Mouse (Mus musculus) intestine, embryonic 16.5 days (tissue): ENCODE measurements at regions not wholly inside any gene's neighbourhood (a gene's known extent, or its start where the extent isn't known, plus 50 kb on each side); places are given as distances from the start of the nearest gene placed in this dataset.

Experiments
- ATAC-seq: fragments of 200-750 bp; cut with Nextera tagmentation; 2 replicates; pipeline ENCODE4 v1.8.0; 2017; ENCODE audit warnings: moderate TSS enrichment, moderate library complexity
- H3K27ac ChIP-seq: fragments of 300-500 bp; sonication (generic); 2 replicates; pipeline ENCODE4 v1.5.1; 2014; ENCODE audit warnings: mild to moderate bottlenecking, low read length
- H3K27me3 ChIP-seq: fragments of 300-500 bp; sonication (generic); replicated peaks from 2 replicates; pipeline ENCODE4 v1.6.1; 2014; ENCODE audit warnings: low read length, control low read depth, mixed read lengths; ENCODE audit not compliant: control insufficient read depth, insufficient read depth
- H3K36me3 ChIP-seq: fragments of 300-500 bp; sonication (generic); 2 replicates; pipeline ENCODE4 v1.6.1; 2014; ENCODE audit warnings: low read length, control low read depth; ENCODE audit not compliant: control insufficient read depth, insufficient read depth
- H3K4me1 ChIP-seq: fragments of 300-500 bp; sonication (generic); 2 replicates; pipeline ENCODE4 v1.6.1; 2014; ENCODE audit warnings: low read length, control low read depth, mixed read lengths; ENCODE audit not compliant: control insufficient read depth, insufficient read depth
- H3K4me2 ChIP-seq: fragments of 300-500 bp; sonication (generic); 2 replicates; pipeline ENCODE4 v1.6.1; 2014; ENCODE audit warnings: low read depth, low read length, control low read depth
- H3K4me3 ChIP-seq: fragments of 300-500 bp; sonication (generic); 2 replicates; pipeline ENCODE4 v1.5.1; 2014; ENCODE audit warnings: mild to moderate bottlenecking, low read length
- H3K9ac ChIP-seq: fragments of 300-500 bp; sonication (generic); 2 replicates; pipeline ENCODE4 v1.6.1; 2014; ENCODE audit warnings: low read depth, low read length
- H3K9me3 ChIP-seq: fragments of 300-500 bp; sonication (generic); 2 replicates; pipeline ENCODE4 v1.6.1; 2016; ENCODE audit warnings: low read length, control low read depth; ENCODE audit not compliant: control insufficient read depth
- WGBS: fragments of 180-500 bp; shearing (Covaris S2); extraction: QIAGEN DNeasy Blood & Tissue Kit; methylation state at CpG from one replicate; pipeline ENCODE4 v1.1.7; 2014; 5-methylcytosine and 5-hydroxymethylcytosine counted together

DNA sequence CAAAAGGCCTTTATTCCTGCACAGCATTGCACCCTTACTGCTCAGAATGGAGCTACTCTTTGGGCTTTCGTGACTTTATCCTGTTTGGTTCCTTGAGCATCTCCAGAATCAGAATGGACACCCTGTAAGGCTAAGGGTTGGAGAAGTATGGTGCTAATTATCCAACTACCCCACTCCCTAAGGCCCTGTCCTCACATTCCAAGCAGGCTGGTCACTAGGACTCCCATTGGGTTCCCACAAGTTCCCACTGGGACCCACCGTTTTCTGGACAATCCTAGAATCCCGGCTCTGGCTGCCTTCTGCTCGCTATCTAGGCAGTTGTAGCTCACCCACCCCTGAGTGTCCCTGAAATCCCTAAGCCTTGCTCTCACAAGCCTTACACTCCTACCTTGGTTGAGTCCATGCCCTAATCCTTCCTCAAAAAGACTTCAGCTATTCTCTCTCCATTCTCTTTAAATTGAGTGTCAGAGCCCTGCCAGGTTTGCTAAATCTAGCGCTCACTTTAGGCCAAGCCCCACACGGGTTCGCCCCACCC is 146.1 kb downstream of the Efcab1 start:
- 24% methylated on average over 7 of the region's 7 CpGs for WGBS
- 0 out of 2 replicates have a peak, but pooled peaks have one; percentile 12 for ATAC-seq
- Histone ChIP-seq H3K9ac (no peak overlapping the region), H3K4me2 (no peak overlapping the region), H3K4me3 (no peak overlapping the region), H3K27me3 (no peaks in the 10 kb centered on the region), H3K4me1 (peaks cover 12% of the 10 kb centered on the region), H3K9me3 (no peaks in the 10 kb centered on the region), H3K36me3 (no peaks in the 10 kb centered on the region), H3K27ac (no peak overlapping the region)

DNA sequence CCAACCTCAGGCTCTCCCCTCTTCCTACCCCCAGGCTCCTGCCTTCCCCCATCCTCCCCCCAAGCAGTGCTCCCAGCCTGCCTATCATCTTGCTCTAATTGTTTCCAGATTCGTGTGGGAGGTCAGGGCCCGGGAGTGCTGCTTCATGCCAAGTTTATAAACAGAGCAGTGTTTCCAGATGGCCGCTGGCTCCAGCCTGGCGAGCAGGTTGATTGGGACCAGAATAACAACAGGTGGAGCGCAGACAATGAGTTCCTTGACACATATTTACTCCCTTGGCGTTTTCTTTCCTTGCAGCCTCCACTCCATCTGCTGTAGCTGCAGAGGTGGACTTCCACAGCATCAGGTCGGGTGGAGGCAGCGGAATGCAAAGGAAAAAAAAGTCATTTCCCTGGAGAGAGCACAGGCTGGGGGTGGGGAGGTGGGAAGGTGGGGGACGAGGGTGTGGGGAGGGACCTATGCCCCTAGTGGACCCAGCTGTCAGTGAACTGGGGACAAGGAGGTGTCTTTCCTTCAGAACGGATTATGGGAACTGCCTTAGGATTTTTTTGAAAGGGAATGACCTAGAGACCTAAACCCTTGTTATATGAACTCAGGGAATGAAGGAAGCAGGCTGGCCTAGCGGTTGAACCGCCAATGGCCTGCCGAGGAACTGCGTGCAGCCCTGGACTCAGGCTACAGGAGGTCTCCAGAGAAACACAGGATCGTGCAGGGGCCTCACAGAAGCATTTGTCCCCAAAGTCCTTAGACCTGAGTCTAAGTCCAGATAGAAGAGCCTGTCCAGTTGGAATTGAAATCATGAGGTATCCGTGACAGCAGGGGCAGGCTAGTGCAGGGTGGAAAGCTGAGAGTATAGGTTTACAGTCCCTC is 146.8 kb downstream of the Efcab1 start:
- 8% methylated on average over 16 of the region's 16 CpGs for WGBS
- Histone ChIP-seq H3K4me3 (no peak overlapping the region), H3K4me1 (peaks cover 12% of the 10 kb centered on the region), H3K9me3 (no peaks in the 10 kb centered on the region), H3K36me3 (no peaks in the 10 kb centered on the region), H3K9ac (no peak overlapping the region), H3K27ac (peak overlapping the region; percentile 33), H3K27me3 (no peaks in the 10 kb centered on the region), H3K4me2 (peak overlapping the region; percentile 38; the same call in 1 of the 2 replicates)
- peak; percentile 90 for ATAC-seq

DNA sequence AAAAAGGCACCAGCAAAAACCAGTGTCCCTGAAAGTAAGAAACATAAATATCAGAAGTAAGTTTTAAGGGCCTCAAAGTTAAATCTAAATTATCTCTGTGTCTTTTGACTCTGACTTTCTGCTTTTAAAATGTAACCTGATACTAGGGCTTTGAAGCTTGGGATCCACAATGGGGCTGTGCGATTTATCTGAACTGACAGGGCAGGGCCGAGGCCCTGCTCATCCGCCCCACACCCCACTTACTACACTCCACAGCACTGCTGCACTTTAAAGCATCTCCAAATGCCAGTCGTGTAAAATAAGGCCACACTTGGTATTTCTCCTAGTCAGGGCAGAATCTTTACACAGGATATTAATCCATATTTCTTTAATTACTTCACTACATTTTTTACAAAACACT is 147.4 kb downstream of the Efcab1 start:
- Histone ChIP-seq H3K4me1 (peaks cover 12% of the 10 kb centered on the region), H3K9ac (no peak overlapping the region), H3K27me3 (no peaks in the 10 kb centered on the region), H3K4me2 (no peak overlapping the region), H3K36me3 (no peaks in the 10 kb centered on the region), H3K9me3 (no peaks in the 10 kb centered on the region), H3K27ac (no peak overlapping the region), H3K4me3 (no peak overlapping the region)
- WGBS, result 28% methylated on average over 4 of the region's 4 CpGs
- peak; percentile 45; the same call in 1 of the 2 replicates for ATAC-seq

DNA sequence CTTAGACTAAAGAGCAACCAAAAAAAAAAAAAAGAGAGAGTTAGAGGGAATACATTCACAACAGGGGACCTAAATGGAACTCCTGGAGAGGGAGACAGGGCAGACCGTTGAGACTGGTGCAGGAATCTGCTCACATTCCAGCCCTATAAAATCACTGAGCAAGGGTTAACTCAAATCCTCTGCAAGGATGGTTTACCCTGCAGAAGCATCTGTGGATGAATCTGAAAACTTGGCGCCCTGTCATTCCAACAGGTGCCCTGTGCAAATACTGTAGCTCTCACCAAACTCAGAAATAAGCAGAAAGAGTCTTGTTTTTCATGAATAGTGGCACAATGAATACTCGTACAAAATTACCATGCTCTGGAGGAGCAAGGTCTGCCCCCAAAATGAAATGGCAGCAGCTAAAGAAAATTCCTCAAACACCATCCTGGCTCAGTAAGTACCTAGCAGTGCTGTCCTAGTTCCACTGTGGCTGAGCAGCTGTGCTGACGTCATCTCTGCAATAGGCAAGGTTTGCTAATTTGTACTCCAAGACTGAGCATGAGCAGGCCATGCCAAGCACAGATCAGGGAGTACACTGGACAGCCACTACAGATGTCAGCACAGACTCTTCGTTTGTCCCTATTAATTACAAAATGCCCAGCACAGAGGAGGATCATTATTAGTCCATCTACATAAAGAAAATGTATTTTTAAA is 148.0 kb downstream of the Efcab1 start:
- 37% methylated on average over 5 of the region's 5 CpGs for WGBS
- 0 out of 2 replicates have a peak, but pooled peaks have one; percentile 42 for ATAC-seq
- H3K27me3 ChIP-seq, result no peaks in the 10 kb centered on the region

DNA sequence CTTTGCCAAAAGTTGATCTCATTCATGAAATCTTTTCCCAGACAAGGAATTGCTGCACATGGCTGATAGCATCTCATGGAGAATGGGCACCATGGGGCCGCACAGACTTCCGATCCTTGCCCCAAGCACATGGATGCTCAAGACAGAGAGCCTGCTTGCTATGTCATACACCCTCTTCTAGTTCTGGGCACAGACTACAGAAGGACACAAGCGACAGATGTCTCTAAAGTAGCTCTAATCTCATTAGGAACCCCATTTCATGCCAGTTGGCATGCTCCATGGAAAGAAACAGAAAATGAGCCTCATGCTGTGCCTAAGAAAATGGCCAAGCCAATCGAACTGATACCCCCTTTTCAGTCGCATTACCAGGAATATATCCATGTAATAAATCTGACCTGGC is 149.3 kb downstream of the Efcab1 start:
- Histone ChIP-seq H3K9ac (no peak overlapping the region), H3K27ac (no peak overlapping the region), H3K27me3 (no peaks in the 10 kb centered on the region), H3K4me3 (no peak overlapping the region), H3K4me1 (peaks cover 12% of the 10 kb centered on the region), H3K4me2 (no peak overlapping the region), H3K36me3 (no peaks in the 10 kb centered on the region), H3K9me3 (no peaks in the 10 kb centered on the region)
- ATAC-seq, result no peak
- WGBS, result 85% methylated on average over 5 of the region's 5 CpGs

More for the DNA sequence above, 148.0 kb downstream of the Efcab1 start:
- Histone ChIP-seq H3K9ac (no peak overlapping the region), H3K27ac (no peak overlapping the region), H3K9me3 (no peaks in the 10 kb centered on the region), H3K4me2 (no peak overlapping the region), H3K36me3 (no peaks in the 10 kb centered on the region), H3K4me1 (peaks cover 12% of the 10 kb centered on the region), H3K4me3 (no peak overlapping the region)

DNA sequence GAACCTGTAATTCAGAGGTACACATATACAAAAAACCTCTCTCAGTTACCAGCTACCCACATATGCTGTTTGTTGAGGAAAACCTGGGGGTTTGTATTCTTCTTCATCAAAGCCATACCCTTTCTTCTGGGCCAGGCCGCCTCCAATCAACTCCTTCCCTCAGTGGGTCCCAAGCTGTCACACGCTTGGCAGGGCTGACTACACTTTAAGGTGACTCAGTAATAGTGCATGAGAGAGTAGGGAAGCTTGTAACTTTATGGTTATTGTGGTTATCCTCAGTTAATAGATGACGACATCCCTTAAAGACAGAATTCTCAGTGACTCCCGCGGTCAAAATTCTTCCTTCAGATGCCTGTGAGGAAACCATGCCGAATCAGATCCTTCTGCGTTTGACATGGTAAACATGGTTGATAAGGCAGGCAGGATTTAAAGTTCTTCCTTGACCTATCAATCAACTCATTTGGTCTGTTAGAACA is 164.1 kb downstream of the Efcab1 start:
- no peak overlapping the region for H3K9ac ChIP-seq
- ATAC-seq, result no peak
- no peak overlapping the region for H3K4me3 ChIP-seq
- WGBS, result 69% methylated on average over 7 of the region's 7 CpGs
- H3K27ac ChIP-seq, result no peak overlapping the region
- no peaks in the 10 kb centered on the region for H3K4me1 ChIP-seq
- H3K9me3 ChIP-seq, result no peaks in the 10 kb centered on the region
- H3K4me2 ChIP-seq, result no peak overlapping the region
- H3K27me3 ChIP-seq, result no peaks in the 10 kb centered on the region
- no peaks in the 10 kb centered on the region for H3K36me3 ChIP-seq

DNA sequence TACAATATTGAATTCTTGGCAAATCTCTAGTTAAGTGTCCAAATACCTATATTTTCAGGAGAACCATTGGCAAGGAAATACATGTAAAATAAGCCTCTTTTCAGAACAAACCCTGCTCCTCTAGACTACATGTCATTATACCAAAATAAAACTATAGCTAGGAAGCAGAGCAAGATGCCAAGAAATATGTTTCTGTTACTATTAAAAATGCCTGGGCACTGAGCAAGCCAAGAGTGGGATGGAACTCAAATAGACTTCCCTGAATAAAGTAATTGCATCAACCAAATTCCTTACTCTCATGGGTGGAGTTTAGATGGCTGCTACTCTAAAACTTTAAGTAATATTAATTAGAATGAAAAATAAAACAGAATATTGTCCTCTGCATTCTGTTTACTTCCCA is 168.0 kb downstream of the Efcab1 start:
- Histone ChIP-seq H3K9ac (no peak overlapping the region), H3K4me2 (no peak overlapping the region), H3K36me3 (no peaks in the 10 kb centered on the region), H3K9me3 (no peaks in the 10 kb centered on the region), H3K27me3 (no peaks in the 10 kb centered on the region), H3K27ac (no peak overlapping the region), H3K4me3 (no peak overlapping the region), H3K4me1 (no peaks in the 10 kb centered on the region)
- no peak for ATAC-seq

DNA sequence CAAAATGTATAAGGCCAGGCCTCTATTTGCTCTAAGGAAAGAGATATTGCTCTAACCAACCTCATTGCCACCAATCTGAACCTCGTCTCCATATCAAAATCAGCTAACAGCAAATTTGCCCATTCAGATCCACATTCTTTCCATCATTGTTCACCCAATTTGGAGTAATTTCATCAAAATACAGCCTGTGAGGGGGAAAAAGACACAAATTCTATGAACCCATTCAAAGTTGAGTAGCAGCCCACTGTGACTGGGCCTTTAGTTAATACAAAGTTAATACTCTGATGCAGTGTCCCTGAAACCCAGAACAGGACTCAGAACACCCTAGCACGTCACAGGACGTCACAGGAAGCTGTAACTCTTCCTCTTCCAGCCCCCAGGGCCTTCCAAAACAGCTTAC is 177.3 kb downstream of the Efcab1 start:
- Histone ChIP-seq H3K27me3 (peaks cover 6% of the 10 kb centered on the region; the same call in 1 of the 2 replicates), H3K27ac (no peak overlapping the region), H3K9ac (no peak overlapping the region), H3K4me2 (no peak overlapping the region), H3K9me3 (no peaks in the 10 kb centered on the region), H3K4me1 (peaks cover 7% of the 10 kb centered on the region; the same call in 1 of the 2 replicates), H3K36me3 (no peaks in the 10 kb centered on the region), H3K4me3 (no peak overlapping the region)
- no peak for ATAC-seq
- WGBS, result 70% methylated on average over 3 of the region's 3 CpGs

DNA sequence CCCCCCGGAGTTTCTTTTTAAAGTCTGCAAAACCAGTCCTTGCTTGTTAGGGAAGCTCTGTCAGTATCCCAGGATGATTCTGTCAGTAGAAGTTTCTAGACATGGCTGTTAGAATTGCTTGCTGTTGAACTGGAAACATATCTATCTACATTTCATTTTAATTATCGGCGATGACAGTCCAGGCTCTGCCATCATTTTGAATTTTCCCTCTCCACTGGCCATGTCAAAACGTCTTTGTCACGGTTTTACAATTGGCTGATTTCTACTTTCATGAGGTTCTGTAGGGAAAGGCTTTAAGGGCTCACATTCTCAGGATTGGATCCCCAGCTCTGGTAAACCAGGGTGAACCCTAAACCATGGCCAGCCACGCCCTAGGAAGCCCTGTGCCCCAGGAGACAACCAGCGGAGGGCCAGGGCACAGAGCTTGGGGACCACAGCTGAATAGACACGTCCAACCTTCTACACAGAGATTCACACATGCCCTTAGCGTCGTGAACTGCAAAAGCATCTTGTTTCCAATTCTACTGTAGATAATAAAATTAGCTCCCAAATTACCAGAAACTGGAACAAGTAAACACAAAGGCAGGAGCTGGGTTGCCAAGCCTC is 177.8 kb downstream of the Efcab1 start:
- 32% methylated on average over 10 of the region's 10 CpGs for WGBS
- Histone ChIP-seq H3K36me3 (no peaks in the 10 kb centered on the region), H3K27ac (peak overlapping the region; percentile 70), H3K9me3 (no peaks in the 10 kb centered on the region), H3K9ac (peak overlapping the region; percentile 69), H3K4me2 (peak overlapping the region; percentile 84), H3K4me1 (peaks cover 7% of the 10 kb centered on the region; the same call in 1 of the 2 replicates), H3K27me3 (peaks cover 6% of the 10 kb centered on the region; the same call in 1 of the 2 replicates), H3K4me3 (peak overlapping the region; percentile 58)
- ATAC-seq, result peak; percentile 42; the same call in 1 of the 2 replicates
